Mouse (Mus musculus) forebrain, embryonic 10.5 days (tissue): ENCODE data around the gene Lama2. TPM values are rescaled to one million over a fixed set of nuclear protein-coding genes. Genes with fewer than 3 reads are reported as not detected.

Experiments
- DNase-seq: peaks from one replicate; pipeline ENCODE4 v3.0.0-alpha.2; 2017; ENCODE audit warnings: low spot score; ENCODE audit errors: extremely low spot score
- H3K27ac ChIP-seq: fragments of 300-500 bp; sonication (generic); 2 replicates; pipeline ENCODE4 v1.5.1; 2016; ENCODE audit warnings: mild to moderate bottlenecking
- H3K27me3 ChIP-seq: fragments of 300-500 bp; sonication (generic); 2 replicates; pipeline ENCODE4 v1.6.1; 2016; ENCODE audit warnings: mild to moderate bottlenecking; ENCODE audit not compliant: poor library complexity, severe bottlenecking
- H3K36me3 ChIP-seq: fragments of 300-500 bp; sonication (generic); replicated peaks from 2 replicates; pipeline ENCODE4 v1.6.1; 2016; ENCODE audit warnings: mild to moderate bottlenecking, moderate library complexity
- H3K4me1 ChIP-seq: fragments of 300-500 bp; sonication (generic); 2 replicates; pipeline ENCODE4 v1.6.1; 2016
- H3K4me3 ChIP-seq: fragments of 300-500 bp; sonication (generic); 2 replicates; pipeline ENCODE4 v1.5.1; 2016; ENCODE audit warnings: mild to moderate bottlenecking, moderate library complexity
- H3K9me3 ChIP-seq: fragments of 300-500 bp; sonication (generic); 2 replicates; pipeline ENCODE4 v1.6.1; 2016; ENCODE audit warnings: mild to moderate bottlenecking, moderate library complexity
- WGBS: fragments of 180-500 bp; shearing (Covaris S2); methylation state at CpG from one replicate; pipeline ENCODE4 v1.1.7; 2016; 5-methylcytosine and 5-hydroxymethylcytosine counted together
- polyA plus RNA-seq: library from polyadenylated mRNA; unstranded; fragments of >200 nt; fragmentation: Nextera tagmentation; extraction: Ambion mirVana; gene quantifications from 2 replicates; pipeline ENCODE4 v1.2.1, GENCODE M21; 2016

Lama2 gene
- 5.4 and 6.0 TPM in 2 replicates for polyA plus RNA-seq

- no peaks in the 10 kb centered on the region for H3K9me3 ChIP-seq
- H3K27me3 ChIP-seq: no peaks in the 10 kb centered on the region
- 93% methylated on average over 3 of the region's 3 CpGs for WGBS
These were observed at the start of gene Lama2 for GRCm38 (mm10) chr10:27619658-27620057. Gene Lama2, minus strand, starts transcription at chr10:27619758.

GRCm38 (mm10) chr10:27664391-27664790 is 44.8 kb upstream of the Lama2 start:
- no peaks in the 10 kb centered on the region for H3K36me3 ChIP-seq
- no peak overlapping the region for H3K4me3 ChIP-seq
- H3K27me3 ChIP-seq: no peaks in the 10 kb centered on the region
- H3K9me3 ChIP-seq: no peaks in the 10 kb centered on the region
- 88% methylated on average over 1 of the region's 1 CpGs for WGBS
- no peak overlapping the region for H3K27ac ChIP-seq
- DNase-seq: no peak
- H3K4me1 ChIP-seq: no peaks in the 10 kb centered on the region

More at GRCm38 (mm10) chr10:27619658-27620057, at the start of gene Lama2:
- no peaks in the 10 kb centered on the region for H3K36me3 ChIP-seq
- H3K4me3 ChIP-seq: no peak within 1 kb of the TSS
- peaks cover 17% of the 10 kb centered on the region for H3K4me1 ChIP-seq
- DNase-seq: no peak
- no peak within 1 kb of the TSS for H3K27ac ChIP-seq

GRCm38 (mm10) chr10:27663396-27663795 is 43.8 kb upstream of the Lama2 start:
- DNase-seq: no peak
- Histone ChIP-seq H3K27ac (no peak overlapping the region), H3K9me3 (no peaks in the 10 kb centered on the region), H3K4me1 (no peaks in the 10 kb centered on the region), H3K27me3 (no peaks in the 10 kb centered on the region), H3K4me3 (no peak overlapping the region), H3K36me3 (no peaks in the 10 kb centered on the region)
- WGBS: 85% methylated on average over 1 of the region's 1 CpGs

- Histone ChIP-seq H3K9me3 (no peaks in the 10 kb centered on the region), H3K36me3 (no peaks in the 10 kb centered on the region), H3K27ac (no peak overlapping the region), H3K4me1 (no peaks in the 10 kb centered on the region), H3K4me3 (no peak overlapping the region), H3K27me3 (no peaks in the 10 kb centered on the region)
- no peak for DNase-seq
- WGBS: 98% methylated on average over 4 of the region's 4 CpGs
These were observed 34.6 kb upstream of the Lama2 start for GRCm38 (mm10) chr10:27654164-27654563.

- no peak overlapping the region for H3K27ac ChIP-seq
- no peak overlapping the region for H3K4me3 ChIP-seq
- H3K36me3 ChIP-seq: no peaks in the 10 kb centered on the region
- H3K27me3 ChIP-seq: no peaks in the 10 kb centered on the region
- no peaks in the 10 kb centered on the region for H3K9me3 ChIP-seq
- no peaks in the 10 kb centered on the region for H3K4me1 ChIP-seq
- no peak for DNase-seq
- 80% methylated on average over 8 of the region's 8 CpGs for WGBS
These were observed 33.3 kb upstream of the Lama2 start for GRCm38 (mm10) chr10:27652694-27653335.

GRCm38 (mm10) chr10:27635721-27636120 is 16.2 kb upstream of the Lama2 start:
- no peak for DNase-seq
- Histone ChIP-seq H3K9me3 (no peaks in the 10 kb centered on the region), H3K36me3 (no peaks in the 10 kb centered on the region), H3K27ac (no peak overlapping the region), H3K27me3 (no peaks in the 10 kb centered on the region), H3K4me1 (no peaks in the 10 kb centered on the region), H3K4me3 (no peak overlapping the region)
- 81% methylated on average over 2 of the region's 2 CpGs for WGBS

GRCm38 (mm10) chr10:27631002-27631401 is 11.4 kb upstream of the Lama2 start:
- no peak for DNase-seq
- Histone ChIP-seq H3K4me3 (no peak overlapping the region), H3K36me3 (no peaks in the 10 kb centered on the region), H3K4me1 (no peaks in the 10 kb centered on the region), H3K27me3 (no peaks in the 10 kb centered on the region), H3K27ac (no peak overlapping the region), H3K9me3 (no peaks in the 10 kb centered on the region)
- 90% methylated on average over 4 of the region's 4 CpGs for WGBS

GRCm38 (mm10) chr10:27621697-27622449 is 2.3 kb upstream of the Lama2 start:
- H3K36me3 ChIP-seq: no peaks in the 10 kb centered on the region
- H3K27me3 ChIP-seq: no peaks in the 10 kb centered on the region
- H3K4me3 ChIP-seq: no peak overlapping the region
- H3K27ac ChIP-seq: no peak overlapping the region
- WGBS: 88% methylated on average over 9 of the region's 9 CpGs
- peaks cover 5% of the 10 kb centered on the region for H3K4me1 ChIP-seq
- DNase-seq: no peak
- H3K9me3 ChIP-seq: no peaks in the 10 kb centered on the region

- Histone ChIP-seq H3K27me3 (no peaks in the 10 kb centered on the region), H3K36me3 (no peaks in the 10 kb centered on the region), H3K4me3 (no peak overlapping the region), H3K4me1 (peaks cover 17% of the 10 kb centered on the region), H3K9me3 (no peaks in the 10 kb centered on the region), H3K27ac (no peak overlapping the region)
- no peak for DNase-seq
- 89% methylated on average over 4 of the region's 4 CpGs for WGBS
These were observed 2.0 kb downstream of the Lama2 start for GRCm38 (mm10) chr10:27617522-27618020.

- Histone ChIP-seq H3K36me3 (no peaks in the 10 kb centered on the region), H3K27ac (peak overlapping the region; percentile 82), H3K27me3 (no peaks in the 10 kb centered on the region), H3K4me1 (peaks cover 17% of the 10 kb centered on the region), H3K4me3 (peak overlapping the region; percentile 49), H3K9me3 (no peaks in the 10 kb centered on the region)
- peak; percentile 38 for DNase-seq
- 10% methylated on average over 18 of the region's 18 CpGs for WGBS
These were observed 2.7 kb downstream of the Lama2 start for GRCm38 (mm10) chr10:27616641-27617415.

GRCm38 (mm10) chr10:27595675-27596074 is 23.9 kb downstream of the Lama2 start:
- WGBS: 95% methylated on average over 3 of the region's 3 CpGs
- H3K36me3 ChIP-seq: no peaks in the 10 kb centered on the region
- H3K27me3 ChIP-seq: no peaks in the 10 kb centered on the region
- no peak overlapping the region for H3K4me3 ChIP-seq
- no peak for DNase-seq
- no peaks in the 10 kb centered on the region for H3K9me3 ChIP-seq
- peaks cover 5% of the 10 kb centered on the region; the same call in 1 of the 2 replicates for H3K4me1 ChIP-seq
- H3K27ac ChIP-seq: no peak overlapping the region

GRCm38 (mm10) chr10:27533217-27533616 is 86.3 kb downstream of the Lama2 start:
- Histone ChIP-seq H3K9me3 (no peaks in the 10 kb centered on the region), H3K4me3 (no peak overlapping the region), H3K4me1 (no peaks in the 10 kb centered on the region), H3K27me3 (no peaks in the 10 kb centered on the region), H3K27ac (no peak overlapping the region), H3K36me3 (no peaks in the 10 kb centered on the region)
- 92% methylated on average over 2 of the region's 2 CpGs for WGBS
- DNase-seq: no peak
